Mouse (Mus musculus) thymus, adult 2 months (tissue): ENCODE results near the gene Slc7a8. TPM values are rescaled to one million over a fixed set of nuclear protein-coding genes. Genes with fewer than 3 reads are reported as not detected.

Experiments used
- DNase-seq: peaks from one replicate; pipeline ENCODE4 v3.0.0; 2021
- H3K27ac ChIP-seq: fragments of 200-500 bp; 2 replicates; pipeline ENCODE4 v1.5.1; 2012; ENCODE audit warnings: low read length, control low read depth; ENCODE audit not compliant: control insufficient read depth, insufficient read depth
- H3K27me3 ChIP-seq: fragments of 200-500 bp; 2 replicates; pipeline ENCODE4 v1.6.1; 2012; ENCODE audit warnings: mild to moderate bottlenecking, low read length, moderate library complexity, mixed read lengths; ENCODE audit not compliant: control insufficient read depth, insufficient read depth
- H3K36me3 ChIP-seq: fragments of 200-500 bp; 2 replicates; pipeline ENCODE4 v1.6.1; 2012; ENCODE audit warnings: mild to moderate bottlenecking, low read length, moderate library complexity; ENCODE audit not compliant: control insufficient read depth, insufficient read depth
- H3K4me1 ChIP-seq: fragments of 200-500 bp; replicated peaks from 2 replicates; pipeline ENCODE4 v1.6.1; 2012; ENCODE audit warnings: low read length; ENCODE audit not compliant: control insufficient read depth, insufficient read depth
- H3K4me3 ChIP-seq: fragments of 200-500 bp; 2 replicates; pipeline ENCODE4 v1.5.1; 2012; ENCODE audit warnings: mild to moderate bottlenecking, low read length, control low read depth, moderate library complexity; ENCODE audit not compliant: control insufficient read depth, insufficient read depth
- CTCF ChIP-seq: fragments of 200-500 bp; IDR thresholded peaks from 2 replicates; pipeline ENCODE4 v1.5.1; 2012; ENCODE audit warnings: mild to moderate bottlenecking, control low read depth, low read length, moderate library complexity, borderline replicate concordance; ENCODE audit not compliant: control insufficient read depth, poor library complexity, insufficient read depth; ENCODE audit errors: extremely low read depth
- POLR2A ChIP-seq: fragments of 200-500 bp; IDR thresholded peaks from 2 replicates; pipeline ENCODE4 v1.6.1; 2012; ENCODE audit warnings: mild to moderate bottlenecking, low read length, control low read depth, moderate library complexity; ENCODE audit not compliant: control insufficient read depth, poor library complexity, insufficient read depth; ENCODE audit errors: extremely low read depth
- WGBS: fragments of 180-500 bp; shearing (Covaris S2); methylation state at CpG from one replicate; pipeline ENCODE4 v1.1.7; 2018; 5-methylcytosine and 5-hydroxymethylcytosine counted together
- polyA plus RNA-seq: library from polyadenylated mRNA; depleted of rRNA; stranded (reverse); fragments of >200 nt; gene quantifications from 2 replicates; pipeline ENCODE4 v1.2.3, GENCODE M21; 2012

Gene Slc7a8
- polyA plus RNA-seq, 1 experiment = 11.6 TPM

DNA sequence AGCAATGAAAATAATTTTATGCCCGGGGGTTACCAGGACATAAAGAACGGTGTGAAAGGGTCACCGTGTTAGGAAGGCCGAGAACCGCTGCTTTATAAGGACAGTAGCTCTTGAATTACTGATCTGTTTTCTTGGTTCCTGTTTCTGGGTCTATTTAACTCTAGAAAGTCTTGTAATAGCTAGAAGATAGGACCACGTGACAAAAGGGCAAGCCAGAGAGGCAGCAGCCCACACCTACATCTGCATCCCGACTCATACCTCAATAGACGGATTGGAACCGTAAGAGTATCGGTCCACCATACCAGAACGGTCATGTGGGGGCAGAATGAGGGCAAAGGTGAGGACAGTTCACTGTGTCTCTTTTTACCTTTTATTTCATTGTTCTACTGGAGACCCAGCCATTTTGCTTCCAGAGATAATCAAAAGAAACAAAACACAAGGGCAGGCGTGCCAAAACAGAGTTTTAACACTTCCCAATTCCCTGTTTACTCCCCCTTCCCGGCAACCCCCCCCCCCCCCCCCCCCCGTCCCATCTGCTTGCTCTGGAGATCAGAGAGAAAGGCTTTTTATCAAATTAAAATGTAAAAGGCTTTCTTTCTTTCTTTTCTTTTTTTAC is 27.7 kb downstream of the Slc7a8 start:
- 83% methylated on average over 14 of the region's 14 CpGs for WGBS
- DNase-seq = no peak
- Histone ChIP-seq H3K27me3 (no peaks in the 10 kb centered on the region), H3K4me3 (no peak overlapping the region), H3K27ac (no peak overlapping the region), H3K36me3 (no peaks in the 10 kb centered on the region), H3K4me1 (no peaks in the 10 kb centered on the region)
- TF ChIP-seq CTCF (no peak), POLR2A (no peak)

DNA sequence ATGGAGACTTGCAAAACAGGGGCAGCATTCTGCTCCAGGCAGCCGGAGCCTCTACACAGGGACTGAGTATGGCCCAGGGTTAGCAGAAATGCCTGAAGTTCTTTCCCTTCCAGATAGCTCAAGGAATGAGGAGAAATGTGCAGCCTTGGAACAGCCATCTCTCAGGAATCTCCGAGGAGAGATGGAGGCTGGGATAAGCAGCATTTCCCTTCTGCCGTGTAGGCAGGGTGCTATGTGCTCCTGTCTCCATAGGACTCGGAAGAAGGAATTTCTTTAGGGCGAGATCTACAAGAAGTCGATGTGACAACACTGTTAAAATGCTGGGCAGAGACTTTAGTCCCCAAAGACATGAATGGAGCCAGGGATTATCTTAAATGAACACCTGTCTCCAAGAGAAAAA is 28.8 kb downstream of the Slc7a8 start:
- no peaks in the 10 kb centered on the region for H3K4me1 ChIP-seq
- no peak overlapping the region for H3K4me3 ChIP-seq
- no peaks in the 10 kb centered on the region for H3K27me3 ChIP-seq
- no peaks in the 10 kb centered on the region for H3K36me3 ChIP-seq
- TF ChIP-seq POLR2A = no peak
- TF ChIP-seq CTCF = no peak
- 93% methylated on average over 6 of the region's 6 CpGs for WGBS
- DNase-seq = no peak
- H3K27ac ChIP-seq = no peak overlapping the region

DNA sequence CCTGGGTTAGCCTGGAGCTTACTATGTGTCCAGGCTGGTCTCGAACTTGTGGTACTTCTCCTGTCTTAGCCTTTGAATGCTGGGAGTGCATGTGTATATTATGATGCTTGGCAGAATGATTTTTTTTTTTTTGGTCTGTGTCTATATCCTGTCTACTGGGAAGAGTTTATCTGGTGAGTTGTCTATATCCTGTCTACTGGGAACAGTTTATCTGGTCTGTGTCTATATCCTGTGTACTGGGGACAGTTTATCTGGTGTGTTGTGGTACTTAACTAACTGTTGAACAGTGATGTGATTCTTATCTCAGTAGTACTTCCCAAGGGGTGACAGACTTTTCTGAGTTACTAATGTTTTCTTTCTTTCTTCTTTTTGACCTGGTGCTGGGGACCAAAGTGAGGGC is 30.0 kb downstream of the Slc7a8 start:
- Histone ChIP-seq H3K4me1 (no peaks in the 10 kb centered on the region), H3K27me3 (no peaks in the 10 kb centered on the region)
- TF ChIP-seq POLR2A (no peak), CTCF (no peak)

DNA sequence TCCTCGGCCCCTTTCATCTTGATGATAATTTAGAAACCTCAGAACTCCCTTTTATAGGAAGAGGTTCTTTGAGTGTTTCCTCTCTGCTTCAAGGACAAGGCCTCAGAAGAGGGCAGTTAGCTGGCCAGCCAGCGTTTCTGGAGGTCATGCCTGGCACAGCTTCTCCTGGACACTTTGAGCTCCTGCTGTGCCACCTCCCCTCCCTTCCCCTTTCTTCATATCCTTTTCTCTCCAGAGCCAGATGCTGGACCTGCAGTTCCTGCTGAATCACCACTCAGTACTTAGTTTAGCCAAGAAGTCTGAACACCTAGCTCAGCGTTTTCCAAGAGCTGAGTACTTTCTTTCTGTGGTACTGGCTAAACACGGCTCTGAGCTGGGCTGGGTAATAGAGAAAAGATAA is 32.5 kb downstream of the Slc7a8 start:
- Histone ChIP-seq H3K4me3 (no peak overlapping the region), H3K27ac (no peak overlapping the region), H3K36me3 (no peaks in the 10 kb centered on the region), H3K4me1 (no peaks in the 10 kb centered on the region), H3K27me3 (no peaks in the 10 kb centered on the region)
- DNase-seq = no peak
- WGBS = 37% methylated on average over 4 of the region's 4 CpGs
- TF ChIP-seq CTCF = no peak
- no peak for TF ChIP-seq POLR2A

More for the DNA sequence above, 30.0 kb downstream of the Slc7a8 start:
- 90% methylated on average over 1 of the region's 1 CpGs for WGBS
- no peak overlapping the region for H3K4me3 ChIP-seq
- no peaks in the 10 kb centered on the region for H3K36me3 ChIP-seq
- H3K27ac ChIP-seq = no peak overlapping the region
- no peak for DNase-seq

DNA sequence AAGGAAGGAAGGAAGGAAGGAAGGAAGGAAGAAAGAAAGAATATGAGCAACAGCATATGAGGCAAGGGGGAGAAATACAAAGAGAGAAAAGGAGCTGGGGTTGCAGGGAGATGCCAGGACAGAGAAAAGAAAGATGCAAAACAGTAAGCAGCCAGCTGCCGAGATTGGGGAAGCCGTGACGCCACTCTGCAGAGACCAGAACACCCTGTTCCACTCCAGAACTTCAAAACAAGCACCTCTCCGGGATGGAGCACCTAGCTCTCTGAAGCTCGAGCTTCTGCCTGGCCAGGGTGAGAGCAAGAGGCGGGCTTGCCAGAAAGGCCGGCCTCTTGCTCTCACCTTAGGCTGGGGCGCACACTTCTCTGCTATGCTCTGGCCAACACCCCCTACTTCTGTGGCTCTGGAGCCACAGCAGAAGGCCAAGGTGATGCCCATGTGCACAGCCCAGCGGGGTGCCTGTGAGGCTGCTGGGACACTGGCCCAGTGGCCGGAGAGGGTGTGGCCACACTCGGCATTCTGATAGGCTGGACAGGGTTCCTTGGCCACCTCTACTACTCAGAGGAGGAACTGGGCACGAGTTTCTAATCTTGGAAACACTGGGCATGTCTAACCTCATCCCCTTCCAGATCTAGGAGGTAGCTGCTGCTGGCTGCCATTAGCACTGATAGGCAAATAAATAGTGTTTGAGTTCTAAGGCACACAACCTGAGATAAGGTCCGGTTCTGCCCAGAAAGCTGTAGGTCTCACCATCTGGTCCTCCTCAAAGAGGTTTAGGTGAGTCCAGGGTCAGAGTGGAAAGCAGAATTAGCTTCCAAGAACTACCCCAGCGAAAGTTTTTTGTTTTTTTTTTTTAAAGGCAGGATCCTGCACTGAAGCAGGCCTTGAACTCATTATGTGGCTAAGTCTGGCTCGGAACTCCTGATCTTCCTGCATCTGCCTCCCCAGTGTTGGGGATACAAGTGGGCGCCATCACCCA is 33.5 kb downstream of the Slc7a8 start:
- Histone ChIP-seq H3K4me1 (no peaks in the 10 kb centered on the region), H3K36me3 (no peaks in the 10 kb centered on the region), H3K27me3 (no peaks in the 10 kb centered on the region), H3K4me3 (no peak overlapping the region), H3K27ac (no peak overlapping the region)
- TF ChIP-seq POLR2A (no peak), CTCF (no peak)
- DNase-seq = no peak
- 88% methylated on average over 16 of the region's 16 CpGs for WGBS

DNA sequence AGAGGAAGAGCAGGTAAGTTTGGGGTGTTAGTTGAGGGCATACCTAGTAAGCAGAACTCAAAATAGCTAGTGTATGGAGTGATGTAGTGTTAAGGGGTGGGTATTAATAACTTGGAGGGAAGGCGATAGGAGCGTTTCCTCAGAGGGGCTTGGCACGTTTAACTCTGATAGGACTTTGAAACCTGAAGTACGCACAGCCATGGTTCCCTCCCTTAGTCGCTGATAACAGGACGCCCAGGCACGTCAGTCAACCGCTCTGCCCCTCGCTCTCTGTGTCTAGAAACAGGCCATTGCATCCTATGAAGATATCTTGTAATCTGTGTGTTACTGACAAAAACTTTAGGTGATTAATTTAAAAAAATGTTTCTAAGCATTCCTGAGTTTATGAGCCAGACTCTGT is 35.7 kb downstream of the Slc7a8 start:
- Histone ChIP-seq H3K4me1 (no peaks in the 10 kb centered on the region), H3K4me3 (no peak overlapping the region)

More for the DNA sequence above, 35.7 kb downstream of the Slc7a8 start:
- Histone ChIP-seq H3K27ac (no peak overlapping the region), H3K36me3 (no peaks in the 10 kb centered on the region), H3K27me3 (no peaks in the 10 kb centered on the region)
- no peak for DNase-seq
- TF ChIP-seq POLR2A (no peak), CTCF (no peak)
- 95% methylated on average over 9 of the region's 9 CpGs for WGBS
